8 mouse cellular contexts compared by ENCODE assay signal in genomic region chr2:155826630-155827424, GRCm38 (mm10). TPM values are rescaled to one million over a fixed set of nuclear protein-coding genes. Genes with fewer than 3 reads are reported as not detected.
A peak's percentile ranks its signal among the peaks of the same experiment; 100 is the strongest.
DNase-seq lines count a peak whose midpoint lies in the region; ATAC-seq and TF ChIP-seq lines count a peak whose summit lies in the region.

TSS of gene Eif6 (minus strand) at chr2:155826925.

- peak within 1 kb of the TSS; percentile 90 for H3K4me2 ChIP-seq in hindbrain, embryonic 11.5 days (replicated peaks; ENCODE audit: low read depth, low read length)
- H3K4me2 ChIP-seq in lung, postnatal 0 days (replicated peaks; ENCODE audit: low read depth, low read length): peak within 1 kb of the TSS; percentile 85

- CTCF ChIA-PET in Patski (lab: Charles Lee): interaction anchor here (1.1 to 1.4 kb wide), 2 partner anchors 17 to 117 kb away, joined by 3 read pairs; no protein-coding TSS in a partner anchor

- H3K36me3 ChIP-seq in hindbrain, embryonic 11.5 days (ENCODE audit: control insufficient read depth, insufficient read depth, low read length): peaks cover 4% of the 10 kb centered on the region; the same call in 1 of the 2 replicates
- peaks cover 14% of the 10 kb centered on the region; the same call in 1 of the 2 replicates for H3K36me3 ChIP-seq in lung, postnatal 0 days (ENCODE audit: insufficient read depth, low read length)

- peak within 1 kb of the TSS; percentile 97 for H3K4me3 ChIP-seq in hindbrain, embryonic 11.5 days (ENCODE audit: low read depth, low read length)
- peak within 1 kb of the TSS; percentile 78 for H3K4me3 ChIP-seq in lung, postnatal 0 days (ENCODE audit: low read depth, low read length)

- H3K27me3 ChIP-seq in Patski: no peaks in the 10 kb centered on the region
- H3K27me3 ChIP-seq in hindbrain, embryonic 11.5 days (ENCODE audit: control insufficient read depth, insufficient read depth, low read length): no peaks in the 10 kb centered on the region
- H3K27me3 ChIP-seq in lung, postnatal 0 days (replicated peaks; ENCODE audit: insufficient read depth, low read length): no peaks in the 10 kb centered on the region

- peak within 1 kb of the TSS; percentile 74 for H3K27ac ChIP-seq in hindbrain, embryonic 11.5 days (ENCODE audit: low read depth, low read length)
- peak within 1 kb of the TSS; percentile 91 for H3K27ac ChIP-seq in lung, postnatal 0 days (ENCODE audit: low read length)

- ATAC-seq in Patski: peak; percentile 78
- ATAC-seq in hindbrain, embryonic 11.5 days (ENCODE audit: low FRiP score): peak; percentile 93
- peak; percentile 98 for ATAC-seq in lung, postnatal 0 days

- in situ Hi-C loops in Patski (cut with MboI; ENCODE audit: low pct_unique_long_range_greater_than_20kb): loop anchor here (25.0 kb wide), 1 partner anchor 310 kb away; the partner anchor contains the start of genes Gm28036, Nfs1 and Romo1

- DNase-seq in Patski (ENCODE audit: low read depth, low spot score): no peak
- peak; percentile 87 for DNase-seq in cerebellum, adult 9-11 months
- DNase-seq in frontal cortex, postnatal 10 days (ENCODE audit: low spot score in 2 of 2): peak; percentile 75 to 78
- DNase-seq in hindbrain, embryonic 11.5 days (ENCODE audit: low spot score): peak; percentile 93
- peak; percentile 87 for DNase-seq in layer of hippocampus, adult 9-11 months
- peak; percentile 98 for DNase-seq in lung, postnatal 0 days (ENCODE audit: low spot score)
- DNase-seq in ovary, postnatal 10 days (ENCODE audit: low spot score): peak; percentile 46
- DNase-seq in thymus, postnatal 10 days (ENCODE audit: low spot score in 2 of 2): peak; percentile 79 to 83

- H3K9me3 ChIP-seq in hindbrain, embryonic 11.5 days (ENCODE audit: control insufficient read depth, low read length): no peaks in the 10 kb centered on the region
- H3K9me3 ChIP-seq in lung, postnatal 0 days (ENCODE audit: low read length): no peaks in the 10 kb centered on the region

- TF ChIP-seq EP300 in lung, postnatal 0 days (IDR thresholded peaks at IDR 0.05): peak; percentile 55

- peak within 1 kb of the TSS; percentile 84 for H3K9ac ChIP-seq in hindbrain, embryonic 11.5 days (ENCODE audit: low read depth, low read length)
- peak within 1 kb of the TSS; percentile 84 for H3K9ac ChIP-seq in lung, postnatal 0 days (replicated peaks; ENCODE audit: low read depth)

- TF ChIP-seq CTCF in Patski (IDR thresholded peaks at IDR 0.05): no peak
- no peak; the same call in 1 of the 2 replicates for TF ChIP-seq CTCF in lung, postnatal 0 days (IDR thresholded peaks at IDR 0.05)

- WGBS in hindbrain, embryonic 11.5 days: 5% methylated on average over 27 of the region's 27 CpGs
- WGBS in lung, postnatal 0 days: under 1% methylated on average over 27 of the region's 27 CpGs

- peaks cover 3% of the 10 kb centered on the region for H3K4me1 ChIP-seq in hindbrain, embryonic 11.5 days (replicated peaks; ENCODE audit: control insufficient read depth, insufficient read depth, low read length)
- peaks cover 9% of the 10 kb centered on the region; the same call in 1 of the 2 replicates for H3K4me1 ChIP-seq in lung, postnatal 0 days (ENCODE audit: insufficient read depth, low read depth, low read length)

- POLR2A ChIA-PET in Patski (lab: Charles Lee): interaction anchor here (0.6 kb wide), 1 partner anchor 122 kb away, joined by 4 read pairs; no protein-coding TSS in a partner anchor

RNA-seq across cellular contexts. Expression of gene Eif6, which starts in this region (rescaled TPM):
- polyA plus RNA-seq in Patski (2021): 170 TPM
- 193 and 208 TPM in 2 replicates for polyA plus RNA-seq in hindbrain, embryonic 11.5 days (2014; fragmentation: Nextera tagmentation; extraction: Ambion mirVana)
- 127 and 141 TPM in 2 replicates for polyA plus RNA-seq in lung, postnatal 0 days (2015; fragmentation: Nextera tagmentation; extraction: Ambion mirVana)
